Mouse (Mus musculus) retina, postnatal 1 day (tissue): ENCODE measurements around the gene Nck1.
A peak's percentile ranks its signal among the peaks of the same experiment; 100 is the strongest.

Source experiments
- DNase-seq: peaks from one replicate; pipeline ENCODE4 v3.0.0-alpha.2; 2012

The Nck1 gene

GRCm38 (mm10) chr9:100468151-100468550, 77.8 kb downstream of the Nck1 start:
- no peak for DNase-seq

- no peak for DNase-seq
Observed at GRCm38 (mm10) chr9:100467653-100468052, 78.3 kb downstream of the Nck1 start.

- DNase-seq = no peak
Observed at GRCm38 (mm10) chr9:100466743-100467142, 79.2 kb downstream of the Nck1 start.

- DNase-seq = no peak
Observed at GRCm38 (mm10) chr9:100465988-100466387, 79.9 kb downstream of the Nck1 start.

GRCm38 (mm10) chr9:100465380-100465779, 80.6 kb downstream of the Nck1 start:
- no peak for DNase-seq

GRCm38 (mm10) chr9:100463771-100464170, 82.2 kb downstream of the Nck1 start:
- no peak for DNase-seq

- DNase-seq = no peak
Observed at GRCm38 (mm10) chr9:100462098-100462497, 83.8 kb downstream of the Nck1 start.

- DNase-seq = no peak
Observed at GRCm38 (mm10) chr9:100461671-100462070, 84.3 kb downstream of the Nck1 start.

- no peak for DNase-seq
Observed at GRCm38 (mm10) chr9:100460203-100460602, 85.7 kb downstream of the Nck1 start.

- DNase-seq = no peak
Observed at GRCm38 (mm10) chr9:100457971-100458681, 87.8 kb downstream of the Nck1 start.

GRCm38 (mm10) chr9:100454664-100454993, 91.3 kb downstream of the Nck1 start:
- DNase-seq = no peak

GRCm38 (mm10) chr9:100453944-100454663, 91.8 kb downstream of the Nck1 start:
- DNase-seq = peak; percentile 90

GRCm38 (mm10) chr9:100452432-100452831, 93.5 kb downstream of the Nck1 start:
- no peak for DNase-seq

GRCm38 (mm10) chr9:100446059-100446686, 99.8 kb downstream of the Nck1 start:
- DNase-seq = peak; percentile 81
